Mouse (Mus musculus) liver, embryonic 14.5 days (tissue): ENCODE results near the gene Trp53bp2.

ENCODE experiments used
- CTCF ChIP-seq: IDR thresholded peaks from 2 replicates; pipeline ENCODE4 v1.5.1; 2016; ENCODE audit warnings: antibody characterized with exemption, low read depth, control low read depth
- EP300 ChIP-seq: IDR thresholded peaks from 2 replicates; pipeline ENCODE4 v1.6.1; 2016; ENCODE audit warnings: antibody characterized with exemption, low read depth

- TF ChIP-seq EP300: no peak
- no peak for TF ChIP-seq CTCF
Measured at GRCm38 (mm10) chr1:182461261-182461660, 52.3 kb downstream of the Trp53bp2 start.
